Mouse (Mus musculus): ENCODE measurements around the gene Hist1h4d.

- TF ChIP-seq CTCF (IDR thresholded peaks at IDR 0.05; ENCODE audit: control insufficient read depth, insufficient read depth, insufficient replicate concordance, low read depth, low read length) (no peak), POLR2A (IDR thresholded peaks at IDR 0.05; ENCODE audit: control insufficient read depth, low read depth, low read length) (no peak)
These were observed 18.5 kb upstream of the Hist1h4d start for GRCm38 (mm10) chr13:23562699-23563462.

Measured in testis, adult 2 months (tissue).